Mouse (Mus musculus) heart, postnatal 36 days (tissue): ENCODE results near the gene Atp5b. TPM values are rescaled to one million over a fixed set of nuclear protein-coding genes. Genes with fewer than 3 reads are reported as not detected.
"Not testable (repeated sequence)": the region's sequence is repeated elsewhere in the genome, so short reads cannot be mapped to it uniquely, and the experiment has no call there.

ENCODE experiments used
- DNase-seq, 2 experiments: peaks; one replicate each; pipeline ENCODE4 v3.0.0; 2021 to 2022
- intact Hi-C: fragments of 180-260 bp; cut with DNase I; formaldehyde crosslinking; loops from one replicate; pipeline ENCODE4 v1.15.1; 2025
- total RNA-seq, 2 experiments: library from RNA; stranded (reverse); gene quantifications; 2 replicates each; pipeline ENCODE4 v1.2.3; 2021

Gene Atp5b
- total RNA-seq: 1,000 to 10,000 TPM; 9,026 to 9,193 TPM

GRCm38 (mm10) chr10:128082880-128083421 lies at the start of gene Atp5b:
Atp5b (plus strand) TSS chr10:128083273.
- intact Hi-C loops: loop anchor here (2.0 kb wide), 1 partner anchor 48 kb away; the partner anchor contains the start of gene Naca
- DNase-seq: peak; percentile 98

GRCm38 (mm10) chr10:128036746-128037425 lies 46.2 kb upstream of the Atp5b start:
- DNase-seq: peak; percentile 49 to 56
- intact Hi-C loops: no loop called here

GRCm38 (mm10) chr10:128037921-128038320 lies 45.2 kb upstream of the Atp5b start:
- no peak for DNase-seq
- intact Hi-C loops: no loop called here

- DNase-seq: no peak
- intact Hi-C loops: no loop called here
Observed at GRCm38 (mm10) chr10:128039167-128039566, 43.9 kb upstream of the Atp5b start.

- intact Hi-C loops: no loop called here
Observed at GRCm38 (mm10) chr10:128039858-128040257, 43.2 kb upstream of the Atp5b start.

GRCm38 (mm10) chr10:128040293-128040692 lies 42.8 kb upstream of the Atp5b start:
- no peak for DNase-seq
- intact Hi-C loops: no loop called here

More at GRCm38 (mm10) chr10:128039858-128040257, 43.2 kb upstream of the Atp5b start:
- DNase-seq: no peak

GRCm38 (mm10) chr10:128041636-128042035 lies 41.4 kb upstream of the Atp5b start:
- intact Hi-C loops: no loop called here
- no peak for DNase-seq

- intact Hi-C loops: no loop called here
- no peak for DNase-seq
Observed at GRCm38 (mm10) chr10:128042466-128042865, 40.6 kb upstream of the Atp5b start.

GRCm38 (mm10) chr10:128043041-128043835 lies 39.8 kb upstream of the Atp5b start:
- no peak for DNase-seq
- intact Hi-C loops: no loop called here

GRCm38 (mm10) chr10:128048157-128048556 lies 34.9 kb upstream of the Atp5b start:
- intact Hi-C loops: no loop called here
- DNase-seq: no peak

GRCm38 (mm10) chr10:128049741-128050140 lies 33.3 kb upstream of the Atp5b start:
- no peak for DNase-seq
- intact Hi-C loops: no loop called here

- intact Hi-C loops: no loop called here
Observed at GRCm38 (mm10) chr10:128050355-128050754, 32.7 kb upstream of the Atp5b start.

GRCm38 (mm10) chr10:128051589-128051988 lies 31.5 kb upstream of the Atp5b start:
- no peak for DNase-seq
- intact Hi-C loops: no loop called here

More at GRCm38 (mm10) chr10:128050355-128050754, 32.7 kb upstream of the Atp5b start:
- no peak for DNase-seq

- DNase-seq, intact Hi-C loops: not testable (repeated sequence)
Observed at GRCm38 (mm10) chr10:128052136-128052535, 30.9 kb upstream of the Atp5b start.

GRCm38 (mm10) chr10:128053001-128053400 lies 30.1 kb upstream of the Atp5b start:
- intact Hi-C loops: no loop called here
- DNase-seq: no peak

GRCm38 (mm10) chr10:128058184-128058583 lies 24.9 kb upstream of the Atp5b start:
- intact Hi-C loops: loop anchor here (1.0 kb wide), 1 partner anchor 23 kb away; the partner anchor contains the start of gene Naca
- DNase-seq: no peak

- intact Hi-C loops: loop anchor here (1.0 kb wide), 1 partner anchor 23 kb away; the partner anchor contains the start of gene Naca
- peak; percentile 98 for DNase-seq
Observed at GRCm38 (mm10) chr10:128058601-128059151, 24.4 kb upstream of the Atp5b start, which contains the start of gene Ptges3. Ptges3 (plus strand) TSS chr10:128058954.

- intact Hi-C loops: no loop called here
- peak in 1 of 2 experiments; percentile 47 for DNase-seq
Observed at GRCm38 (mm10) chr10:128059207-128059981, 23.7 kb upstream of the Atp5b start.

- intact Hi-C loops: no loop called here
- DNase-seq: no peak
Observed at GRCm38 (mm10) chr10:128061109-128061508, 22.0 kb upstream of the Atp5b start.
